Mouse (Mus musculus): ENCODE results near the gene Pde1a.
A peak's percentile ranks its signal among the peaks of the same experiment; 100 is the strongest.

The Pde1a gene

DNA sequence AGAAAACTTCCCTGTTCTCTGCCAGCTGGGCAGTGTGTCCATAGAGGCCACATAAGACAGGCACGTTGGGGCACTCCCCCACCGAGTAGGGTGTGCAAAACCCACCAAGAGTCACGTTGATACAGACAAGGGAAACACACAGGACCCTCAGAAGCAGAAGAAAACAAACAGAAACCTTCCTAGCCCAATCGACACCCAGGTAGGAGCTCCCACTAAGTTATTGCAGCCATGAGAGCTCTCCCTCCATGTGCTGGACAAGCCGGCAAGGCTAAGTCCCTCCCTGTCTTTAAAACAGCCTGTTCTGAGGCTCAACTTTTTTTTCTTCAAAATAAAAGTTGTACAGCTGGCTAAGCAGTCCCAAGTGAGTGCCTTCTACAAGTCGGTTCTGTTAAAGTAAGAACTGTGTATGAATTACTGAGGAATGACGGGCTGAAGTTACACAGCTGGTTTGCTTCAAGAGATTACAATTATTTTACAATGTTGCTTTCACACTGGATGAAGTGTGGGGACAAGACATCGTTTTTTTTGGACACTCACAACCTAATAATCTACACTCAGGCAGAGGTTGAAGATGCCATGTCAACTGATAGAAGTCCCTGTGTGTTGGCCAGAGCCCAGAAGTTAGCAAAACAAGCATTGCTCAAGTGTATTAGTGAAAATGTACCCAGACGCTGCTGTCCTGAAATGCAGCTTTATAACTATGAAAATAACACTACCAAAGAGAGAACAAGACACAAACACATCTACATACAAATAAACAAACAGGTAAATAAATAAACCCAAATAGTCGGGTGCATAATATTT lies 90.4 kb downstream of the Pde1a start:
- DNase-seq = peak; percentile 47

DNA sequence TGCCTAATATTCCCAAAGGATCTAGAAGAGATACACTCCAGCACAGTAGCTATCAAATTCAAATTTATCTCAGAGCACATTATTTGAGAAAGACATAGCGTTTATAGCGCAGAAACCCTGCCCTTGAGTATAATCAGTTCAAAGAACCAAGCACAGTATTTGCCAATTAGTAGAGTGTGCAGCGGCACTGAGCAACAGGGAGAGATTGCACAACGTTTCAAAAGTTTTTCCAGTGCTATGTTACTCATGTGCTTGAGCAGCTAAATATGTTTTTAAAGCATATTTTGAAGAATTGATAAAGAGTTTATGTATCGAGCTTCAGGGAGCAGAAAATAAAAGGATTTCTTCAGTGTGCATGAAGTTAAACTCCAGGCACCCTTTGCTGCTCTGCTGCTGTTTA lies 91.3 kb downstream of the Pde1a start:
- DNase-seq = no peak

DNA sequence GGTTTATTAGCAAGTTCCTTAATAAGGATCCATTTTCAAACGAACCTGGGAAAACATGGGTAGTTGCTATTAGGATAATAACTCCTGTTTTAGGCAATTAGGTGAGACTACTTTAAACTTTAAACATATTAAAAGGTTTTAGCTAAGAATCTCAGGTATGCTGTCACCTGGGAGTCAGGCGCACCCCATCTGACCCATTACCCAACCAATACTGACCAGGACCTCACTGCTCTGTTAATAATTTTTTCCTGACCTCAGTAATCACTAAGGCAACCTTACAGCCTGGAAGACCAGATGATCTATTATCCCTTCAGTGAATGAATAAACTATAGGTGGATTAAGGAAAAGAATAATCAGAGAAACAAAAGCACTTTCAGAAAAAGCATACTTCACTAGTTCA lies 100.2 kb downstream of the Pde1a start:
- peak; percentile 25 for DNase-seq

DNA sequence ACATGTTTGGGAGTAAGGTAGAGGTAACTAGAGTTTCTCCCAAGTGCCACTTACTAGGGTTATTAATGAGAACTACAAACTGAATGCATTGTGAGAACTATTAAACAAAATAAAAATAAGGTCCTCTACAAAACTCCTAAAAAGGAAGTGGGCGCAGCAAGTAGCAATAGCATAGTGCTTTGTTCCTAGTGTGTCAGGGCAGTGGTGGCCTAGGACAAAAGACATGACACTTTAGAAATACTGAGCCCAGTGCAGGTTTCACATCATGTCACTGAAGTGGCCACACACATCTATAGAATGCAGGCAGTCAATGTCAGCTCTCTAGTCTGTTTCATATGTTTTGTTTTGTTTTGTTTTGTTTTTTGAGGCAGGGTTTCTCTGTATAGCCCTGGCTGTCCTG lies 103.2 kb downstream of the Pde1a start:
- no peak for DNase-seq

DNA sequence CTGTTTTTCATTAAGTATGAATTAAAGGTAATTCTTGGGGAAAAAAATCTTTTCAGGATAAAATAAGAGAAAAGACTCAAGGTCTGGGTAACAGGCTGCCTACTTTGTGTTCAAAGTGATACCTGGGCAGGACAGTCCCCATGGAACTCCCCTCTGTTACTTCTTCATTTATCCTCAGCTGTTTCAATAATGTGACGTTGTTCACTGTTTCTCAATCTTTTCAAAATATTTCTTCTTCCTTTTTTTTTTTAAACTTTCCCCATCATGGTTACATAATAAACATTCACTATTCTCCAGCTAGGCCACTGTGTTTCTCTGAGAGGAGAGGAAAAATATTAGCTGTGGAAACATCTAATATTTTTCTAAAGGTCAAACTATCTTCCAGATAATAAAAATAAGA lies 103.7 kb downstream of the Pde1a start:
- DNase-seq = no peak

DNA sequence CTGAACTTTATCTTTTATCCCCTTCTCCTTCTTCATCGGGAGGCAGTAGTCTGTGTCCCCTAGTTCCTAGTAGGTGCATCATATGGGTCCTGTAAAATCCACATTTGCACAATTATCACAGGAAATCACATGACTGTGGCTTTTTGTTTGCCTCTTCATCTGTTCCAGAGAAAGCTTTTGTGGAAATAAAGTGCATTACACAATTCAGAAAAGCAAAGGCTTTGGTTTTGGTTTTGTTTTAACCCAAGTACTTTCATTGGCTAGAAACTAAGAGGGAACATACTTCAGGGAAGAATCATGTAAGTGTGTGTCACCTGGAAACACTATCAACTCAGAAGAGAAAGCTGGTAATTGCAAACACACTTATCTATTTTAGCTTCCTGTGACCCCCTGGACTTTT lies 104.2 kb downstream of the Pde1a start:
- DNase-seq = no peak

DNA sequence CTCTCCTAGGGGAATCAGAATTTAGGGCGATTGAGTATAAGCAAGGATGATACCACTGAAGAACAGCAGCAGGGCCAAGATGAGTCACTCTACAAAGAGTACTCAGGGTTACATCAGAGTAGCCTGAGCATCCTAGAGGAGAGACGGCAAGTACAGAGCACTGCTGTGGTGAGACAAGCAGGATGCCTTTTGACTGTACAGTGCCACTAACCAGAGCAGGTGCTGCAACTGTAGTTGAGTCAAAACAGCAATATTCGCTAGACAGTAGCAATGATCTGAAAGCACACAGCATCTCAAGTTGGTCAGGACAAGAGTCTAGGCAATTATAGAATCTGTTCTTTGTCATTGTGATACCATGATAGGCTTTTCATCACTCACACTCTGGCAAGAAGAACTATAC lies 115.1 kb downstream of the Pde1a start:
- no peak for DNase-seq

DNA sequence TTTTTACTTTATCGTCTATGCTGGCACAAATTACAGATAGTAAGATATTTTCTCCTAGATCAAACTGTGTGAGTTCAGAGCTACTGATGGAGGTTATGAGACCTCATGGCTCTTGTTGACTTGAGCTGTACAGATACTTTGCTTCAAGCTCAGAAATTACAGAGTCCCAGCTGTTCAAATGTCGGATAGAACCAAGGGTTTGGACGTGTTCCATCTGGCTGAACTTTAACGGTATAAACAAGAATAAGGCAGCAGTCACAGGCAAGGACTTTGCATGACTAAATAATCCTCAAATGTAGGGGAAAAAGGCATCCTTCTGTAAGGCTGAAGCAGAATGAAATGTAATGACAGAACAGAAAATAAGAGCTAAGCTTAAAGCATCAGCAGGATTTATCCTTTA lies 116.2 kb downstream of the Pde1a start:
- peak; percentile 52 for DNase-seq

DNA sequence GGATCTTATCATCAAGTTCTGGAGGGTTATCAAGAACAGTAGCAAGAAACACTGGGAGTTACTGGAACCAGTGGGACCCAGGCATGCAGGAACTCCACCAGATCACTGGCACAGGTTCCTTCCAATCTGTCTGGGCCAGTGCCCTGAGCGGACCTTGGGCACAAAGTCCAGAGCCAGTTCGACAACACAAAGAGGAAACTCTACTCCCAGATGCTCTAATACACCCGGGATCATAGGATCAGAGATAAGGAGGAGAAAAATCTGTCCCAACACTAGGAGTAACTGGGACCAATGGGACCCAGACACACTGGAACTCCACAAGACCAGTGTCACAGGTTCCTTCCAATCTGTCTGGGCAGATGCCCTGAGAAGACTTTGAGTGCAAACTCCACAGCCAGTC lies 130.1 kb downstream of the Pde1a start:
- DNase-seq = no peak

DNA sequence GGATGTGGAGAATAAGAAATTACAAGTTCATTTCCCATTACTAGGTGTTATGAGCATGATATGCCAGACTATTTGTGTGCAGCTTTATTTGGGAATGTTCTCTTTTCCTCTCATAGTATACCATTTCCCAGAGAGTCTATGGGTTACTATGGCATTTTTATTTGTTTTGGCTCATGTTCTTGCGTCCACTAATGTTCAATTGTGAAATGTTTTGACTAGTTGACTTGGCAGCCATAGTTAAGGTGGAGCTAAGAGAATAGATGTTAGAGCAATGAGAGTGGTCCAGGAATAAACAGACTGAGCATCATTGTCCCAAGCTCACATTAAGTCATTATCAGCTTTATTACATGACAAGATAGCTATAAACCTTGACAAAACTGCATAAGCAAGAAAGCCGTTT lies 130.8 kb downstream of the Pde1a start:
- no peak for DNase-seq

DNA sequence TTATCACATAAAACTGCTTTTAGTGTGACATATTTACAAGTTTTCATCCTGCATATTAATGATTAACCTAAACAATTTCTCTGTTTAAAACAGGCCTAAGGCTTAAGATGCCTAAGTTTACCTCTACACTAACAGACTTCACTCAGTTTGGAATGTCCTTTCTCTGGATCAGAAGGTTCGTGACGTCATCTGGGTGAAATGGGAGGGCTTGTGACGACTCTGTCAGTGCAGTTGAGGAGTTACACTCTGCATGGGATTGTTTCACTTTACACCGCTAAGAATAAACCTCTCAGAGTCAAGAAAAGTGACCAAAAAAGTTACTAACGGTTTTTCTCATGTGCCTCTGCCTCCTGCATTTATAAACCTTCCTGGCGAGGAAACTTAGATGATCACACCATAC lies 137.6 kb downstream of the Pde1a start:
- DNase-seq = no peak

DNA sequence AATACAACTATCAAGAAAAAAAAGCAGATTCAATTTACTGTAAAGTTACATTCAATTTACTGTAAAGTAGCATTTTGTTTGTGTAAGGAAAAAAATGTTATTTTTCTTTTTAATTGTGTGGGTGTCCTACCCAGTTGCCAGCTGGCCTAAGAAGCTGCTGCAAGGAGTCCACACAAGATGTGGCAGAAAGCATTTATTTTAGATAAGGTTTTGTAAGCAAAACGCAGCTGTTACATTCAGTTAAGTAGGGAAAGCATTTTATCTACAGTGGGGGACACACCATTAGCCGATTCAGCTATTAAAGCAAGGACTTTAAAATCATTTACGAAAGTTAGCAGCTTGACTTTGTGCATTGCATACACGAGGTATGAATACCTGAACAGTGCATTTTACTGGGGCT lies 145.5 kb downstream of the Pde1a start:
- no peak for DNase-seq

DNA sequence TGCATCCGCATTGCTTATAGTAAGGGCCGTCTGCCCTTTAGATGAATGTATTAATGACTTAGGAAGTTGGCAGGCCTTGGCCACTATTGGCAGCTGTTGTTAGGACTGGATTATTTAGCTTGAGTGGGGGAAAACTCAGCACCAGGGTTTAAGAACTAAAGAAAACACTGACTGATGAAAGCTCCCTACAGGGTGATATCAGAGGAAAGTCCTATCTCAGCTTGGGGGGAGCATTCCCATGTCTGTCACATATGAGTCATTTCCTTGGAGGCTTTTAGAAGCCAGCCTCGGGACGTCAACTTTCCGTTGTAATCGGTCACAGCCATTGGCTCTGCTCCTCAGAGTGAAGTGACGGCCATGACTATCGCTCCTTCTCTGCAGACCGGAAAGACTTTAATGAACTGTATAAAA lies 146.0 kb downstream of the Pde1a start:
- peak; percentile 42 for DNase-seq

DNA sequence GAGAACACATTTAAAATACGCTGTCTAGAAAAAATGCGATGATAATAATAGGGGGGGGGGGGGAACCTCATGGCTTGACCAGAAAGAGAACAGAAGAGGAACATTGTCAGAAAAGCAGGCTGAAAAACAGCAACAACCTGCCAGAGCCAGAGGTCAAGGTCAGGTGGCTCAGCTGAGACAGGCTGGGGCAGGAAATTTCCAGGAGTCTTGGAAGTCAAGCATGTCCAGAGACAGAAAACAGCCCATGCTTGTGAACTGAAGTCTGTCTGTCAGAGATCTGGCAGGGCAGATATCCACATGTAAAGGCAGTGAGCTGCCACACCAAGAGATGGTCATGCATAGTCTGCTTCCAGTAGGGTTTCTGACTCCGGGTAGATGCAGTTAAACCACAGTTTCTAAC lies 147.5 kb downstream of the Pde1a start:
- DNase-seq = peak; percentile 38

DNA sequence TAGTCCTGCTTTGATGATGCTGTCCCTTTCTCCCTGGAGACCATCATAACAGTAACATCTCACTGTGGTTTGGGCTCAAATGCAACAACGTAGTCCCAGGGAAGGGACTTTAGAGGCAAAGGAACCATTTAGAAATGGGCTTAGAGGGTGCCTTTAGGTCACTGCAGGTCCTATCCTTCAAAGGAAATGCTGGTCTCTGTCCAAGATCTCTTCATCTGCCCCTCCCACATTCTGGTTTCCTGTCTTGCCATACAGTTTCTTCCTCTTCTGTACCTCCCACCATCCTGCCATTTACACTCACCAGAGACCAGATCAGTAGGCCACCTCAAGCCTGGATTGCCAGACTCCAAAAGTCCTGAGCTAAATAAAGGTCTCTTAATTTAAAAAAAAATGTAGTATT lies 150.3 kb downstream of the Pde1a start:
- DNase-seq = no peak

DNA sequence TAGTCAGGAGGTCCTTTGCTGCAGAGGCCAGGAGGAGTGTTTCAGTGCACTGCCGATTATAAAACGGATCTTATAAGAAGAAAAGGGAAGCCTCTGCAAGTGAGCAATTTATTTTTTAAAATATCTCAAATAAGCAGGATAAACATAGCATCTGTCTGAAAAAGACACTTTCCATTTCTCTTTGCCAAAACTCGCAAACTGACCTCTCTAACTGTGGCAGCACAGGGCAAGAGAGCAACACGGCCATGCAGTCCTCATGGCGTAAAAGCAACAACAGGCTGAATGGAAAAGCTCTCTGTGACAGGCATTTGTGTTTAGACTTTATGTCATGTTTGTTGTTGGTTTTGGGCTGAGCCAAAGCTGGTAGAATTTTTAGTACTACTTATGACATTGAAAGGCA lies 152.0 kb downstream of the Pde1a start:
- DNase-seq = peak; percentile 27

DNA sequence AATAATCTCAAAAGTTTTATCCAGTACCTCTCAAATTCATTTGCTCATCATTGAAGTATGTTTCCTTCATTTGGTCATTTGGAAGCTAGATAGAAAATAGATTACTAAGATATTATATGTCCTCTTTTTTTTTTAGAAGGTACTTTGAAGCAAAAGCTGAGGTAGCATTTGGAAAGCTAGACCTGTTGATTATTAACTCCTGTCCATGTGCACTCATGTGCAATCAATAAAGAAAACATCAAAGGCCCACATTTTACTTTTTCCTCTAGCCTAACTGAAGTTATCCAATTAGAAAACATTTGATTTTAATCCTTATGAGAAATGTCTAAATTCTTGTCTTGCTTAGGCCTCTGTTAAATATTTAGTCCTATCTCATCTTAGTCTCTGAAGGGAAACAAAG lies 153.3 kb downstream of the Pde1a start:
- no peak for DNase-seq

DNA sequence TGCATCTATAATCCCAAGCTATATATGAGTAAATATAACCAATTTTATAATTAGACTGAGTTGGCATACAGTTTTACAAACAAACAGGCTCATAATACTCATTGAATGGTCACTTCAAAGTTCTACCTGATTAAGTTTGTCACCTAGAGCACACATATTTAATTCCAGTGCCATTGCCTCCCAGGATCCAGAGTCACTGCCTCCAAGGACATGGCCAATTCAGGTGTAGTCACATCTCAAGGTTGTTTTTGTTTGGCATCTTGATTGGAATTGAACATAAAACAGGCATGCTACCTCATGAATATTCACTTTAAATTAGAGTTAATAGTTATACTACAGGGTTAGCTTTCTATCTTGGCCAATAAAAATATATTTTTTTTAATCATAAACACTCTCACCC lies 157.0 kb downstream of the Pde1a start:
- DNase-seq = peak; percentile 17

DNA sequence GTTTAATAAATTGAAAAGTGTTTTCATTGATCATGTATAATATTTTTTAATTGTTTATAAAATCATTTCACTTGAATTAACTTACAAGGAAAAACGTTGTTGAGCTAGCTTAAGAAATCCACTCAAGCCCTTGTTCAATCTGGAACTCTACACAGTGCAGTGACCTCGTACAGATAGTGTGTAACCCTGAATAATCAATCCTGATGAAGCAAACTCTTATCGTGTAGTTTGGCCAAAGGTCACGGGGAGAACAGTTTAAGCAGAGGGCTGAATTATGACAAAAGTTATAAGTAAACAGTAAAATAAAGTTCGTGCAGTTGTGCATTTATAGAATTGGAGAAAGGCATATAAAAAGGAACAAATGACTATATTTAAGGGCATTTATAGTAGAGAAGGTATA lies 159.7 kb downstream of the Pde1a start:
- DNase-seq = no peak

DNA sequence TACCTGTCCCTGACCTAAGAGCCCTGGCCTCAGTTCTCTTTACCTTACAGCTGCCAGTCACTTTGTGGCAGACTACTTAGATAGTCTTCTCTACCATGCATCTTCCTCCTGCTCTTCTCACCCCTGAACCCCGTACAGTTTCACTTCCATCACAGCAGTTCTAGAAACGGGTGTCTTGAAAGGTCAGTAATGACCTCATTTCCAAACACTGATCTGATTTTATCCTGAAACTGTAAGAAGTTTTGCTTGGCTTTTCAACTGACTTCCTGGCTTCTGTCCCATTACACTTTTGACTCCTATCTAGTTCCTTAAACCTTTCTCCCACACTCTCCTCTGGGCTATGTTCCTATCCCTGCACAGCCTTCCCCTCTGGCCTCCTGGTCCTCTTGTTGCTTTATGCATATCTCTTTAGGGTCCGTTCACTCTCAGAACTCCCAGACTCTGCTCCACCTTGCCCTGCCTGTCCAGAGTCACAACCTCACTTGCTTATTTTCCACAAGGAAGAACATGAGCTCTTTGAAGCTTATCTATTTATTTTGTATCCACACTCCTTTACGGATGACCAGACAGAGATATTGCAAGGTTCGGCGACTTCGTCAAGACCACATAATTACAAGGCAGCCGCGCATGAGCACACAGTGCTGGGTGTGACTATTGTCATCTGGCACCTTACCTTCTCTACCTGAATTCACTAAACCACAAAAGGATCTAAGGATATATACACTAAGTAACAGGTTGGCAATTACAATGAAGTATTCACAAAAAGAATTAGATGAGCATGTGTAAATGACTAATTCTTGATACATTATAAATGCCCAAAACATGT lies 162.4 kb downstream of the Pde1a start:
- DNase-seq = peak; percentile 19

DNA sequence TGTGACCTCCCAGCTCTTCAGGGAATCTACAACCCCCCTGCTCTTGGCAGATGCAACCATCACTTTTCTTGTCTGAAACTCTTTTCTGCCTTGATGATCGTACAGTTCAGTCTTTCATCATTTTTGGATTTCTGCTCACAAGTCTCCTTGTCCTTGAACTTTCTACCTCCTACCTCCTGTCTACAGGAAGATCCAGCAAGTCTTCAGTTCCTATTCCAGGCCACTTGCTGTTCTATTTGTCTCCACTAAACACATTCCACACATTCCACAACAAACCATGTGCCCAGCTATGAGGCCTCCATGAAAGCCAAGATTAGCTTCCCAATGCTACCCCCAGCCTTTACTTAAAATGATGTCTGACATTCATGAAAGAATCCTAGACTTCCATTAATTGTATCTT lies 163.2 kb downstream of the Pde1a start:
- peak; percentile 17 for DNase-seq

DNA sequence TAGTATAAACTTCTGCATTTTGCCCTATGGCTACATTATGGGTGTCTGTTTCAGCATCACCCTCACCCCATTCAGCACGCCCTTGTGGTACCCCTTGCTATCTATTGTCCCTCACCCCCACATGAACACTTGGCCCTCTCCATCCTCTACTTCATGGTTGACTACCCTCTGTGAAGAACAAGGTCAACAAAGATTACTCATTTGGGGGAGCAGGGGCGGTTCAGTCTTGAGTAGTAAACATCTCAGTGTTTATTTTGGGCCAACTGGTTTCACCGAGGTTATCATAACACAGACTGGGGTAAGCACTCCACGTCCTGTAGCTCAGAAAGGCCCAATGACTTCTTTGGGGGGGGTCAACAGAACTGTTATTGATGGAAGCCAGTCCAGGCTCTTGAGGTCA lies 164.3 kb downstream of the Pde1a start:
- peak; percentile 19 for DNase-seq

DNA sequence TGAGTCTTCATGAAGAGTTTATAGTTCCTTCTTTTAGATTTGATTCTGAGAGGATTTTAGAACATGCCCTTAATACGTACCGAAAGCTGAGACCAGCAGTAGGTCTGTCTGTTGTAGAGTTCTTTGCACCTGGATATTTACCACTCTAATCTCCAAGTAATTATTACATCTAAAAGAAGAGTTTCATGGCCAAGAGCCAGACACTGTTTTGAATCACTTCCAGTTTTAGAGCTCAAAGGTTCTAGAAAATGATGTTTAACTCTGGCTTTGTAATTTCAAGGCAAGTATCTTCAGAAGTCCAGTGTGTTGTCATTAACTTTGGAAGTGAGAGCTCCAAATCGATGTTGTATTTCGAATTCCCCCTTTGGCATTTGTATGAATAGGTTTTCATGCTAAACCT lies 167.8 kb downstream of the Pde1a start:
- DNase-seq = peak; percentile 38

DNA sequence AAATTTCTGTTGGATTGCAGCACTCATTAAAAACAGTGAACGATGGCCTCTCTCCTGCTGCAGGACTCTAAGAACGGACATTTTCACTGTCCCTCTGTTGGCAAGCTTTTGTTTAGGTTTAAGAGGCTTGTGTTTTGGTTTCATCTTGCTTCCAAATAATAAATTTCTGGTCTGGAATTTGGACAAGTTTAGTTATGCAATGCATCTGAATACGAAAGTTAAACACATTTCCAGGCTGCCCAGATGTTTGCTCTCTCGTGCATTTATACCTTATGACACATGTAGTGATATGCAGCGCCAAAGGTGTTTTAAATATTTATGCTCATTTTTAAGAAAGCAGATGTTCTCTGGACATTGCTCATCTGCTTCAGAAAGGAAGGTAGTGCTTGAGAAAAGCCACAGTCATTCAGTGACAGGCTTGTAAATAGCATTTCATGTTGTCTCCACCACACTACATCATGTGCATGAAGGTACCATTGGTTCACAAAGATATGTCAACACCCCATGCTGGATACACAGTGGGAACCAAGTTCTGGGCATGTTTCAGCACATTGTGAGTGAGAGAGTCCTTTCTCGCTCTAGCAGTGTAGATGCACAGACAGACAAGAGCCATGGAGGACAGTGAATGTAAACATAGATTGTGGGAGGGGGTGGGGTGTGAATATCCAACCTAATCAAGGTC lies 171.5 kb downstream of the Pde1a start:
- no peak for DNase-seq

All from kidney, postnatal 14 days (tissue).